Mouse (Mus musculus): Measurements from ENCODE around the gene Gm4216.
"Not testable (repeated sequence)": the region's sequence is repeated elsewhere in the genome, so short reads cannot be mapped to it uniquely, and the experiment has no call there.

Gene Gm4216

GRCm38 (mm10) chr7:23019823-23020222 lies at the start of gene Gm4216:
Gene Gm4216 (minus strand): TSS chr7:23019923.
- DNase-seq (ENCODE audit: low read depth, low spot score) = not testable (repeated sequence)

- DNase-seq (ENCODE audit: low read depth, low spot score) = not testable (repeated sequence)
Measured at GRCm38 (mm10) chr7:23067356-23067755, 47.6 kb upstream of the Gm4216 start, which contains the start of gene Gm8720. Gene Gm8720 (minus strand): TSS chr7:23067456.

GRCm38 (mm10) chr7:23055240-23055639 lies 35.5 kb upstream of the Gm4216 start, which contains the start of gene Vmn1r163:
Gene Vmn1r163 (plus strand): TSS chr7:23055540.
- not testable (repeated sequence) for DNase-seq (ENCODE audit: low read depth, low spot score)

GRCm38 (mm10) chr7:22984573-22984972 lies 35.1 kb downstream of the Gm4216 start, which contains the start of gene Gm4214:
Gene Gm4214 (minus strand): TSS chr7:22984673.
- not testable (repeated sequence) for DNase-seq (ENCODE audit: low read depth, low spot score)

Measured in brain, adult 2 months (tissue).